Mouse (Mus musculus) neural tube, embryonic 14.5 days (tissue): ENCODE data around the gene Hs1bp3. TPM values are rescaled to one million over a fixed set of nuclear protein-coding genes. Genes with fewer than 3 reads are reported as not detected.

Experiments used
- ATAC-seq: fragments of 200-750 bp; cut with Nextera tagmentation; 2 replicates; pipeline ENCODE4 v1.8.0; 2017; ENCODE audit warnings: low read depth, mild to moderate bottlenecking, moderate TSS enrichment, moderate library complexity
- H3K27ac ChIP-seq: fragments of 300-500 bp; sonication (generic); 2 replicates; pipeline ENCODE4 v1.5.1; 2014; ENCODE audit warnings: low read depth, mild to moderate bottlenecking, control low read depth, low read length, moderate library complexity, mixed read lengths
- H3K27me3 ChIP-seq: fragments of 300-500 bp; sonication (generic); 2 replicates; pipeline ENCODE4 v1.6.1; 2014; ENCODE audit warnings: low read length; ENCODE audit not compliant: control insufficient read depth, insufficient read depth
- H3K36me3 ChIP-seq: fragments of 300-500 bp; sonication (generic); 2 replicates; pipeline ENCODE4 v1.6.1; 2014; ENCODE audit warnings: low read length, mixed read lengths; ENCODE audit not compliant: control insufficient read depth, insufficient read depth
- H3K4me1 ChIP-seq: fragments of 300-500 bp; sonication (generic); 2 replicates; pipeline ENCODE4 v1.6.1; 2014; ENCODE audit warnings: low read length; ENCODE audit not compliant: control insufficient read depth, insufficient read depth
- H3K4me2 ChIP-seq: fragments of 300-500 bp; sonication (generic); 2 replicates; pipeline ENCODE4 v1.6.1; 2014; ENCODE audit warnings: mild to moderate bottlenecking, low read depth, low read length, control low read depth
- H3K4me3 ChIP-seq: fragments of 300-500 bp; sonication (generic); 2 replicates; pipeline ENCODE4 v1.5.1; 2014; ENCODE audit warnings: low read depth, low read length, control low read depth, mixed read lengths
- H3K9ac ChIP-seq: fragments of 300-500 bp; sonication (generic); replicated peaks from 2 replicates; pipeline ENCODE4 v1.6.1; 2014; ENCODE audit warnings: low read depth, mild to moderate bottlenecking, control low read depth, low read length, mixed read lengths
- H3K9me3 ChIP-seq: fragments of 300-500 bp; sonication (generic); 2 replicates; pipeline ENCODE4 v1.6.1; 2016; ENCODE audit warnings: low read length; ENCODE audit not compliant: control insufficient read depth
- WGBS: fragments of 180-500 bp; shearing (Covaris S2); extraction: QIAGEN DNeasy Blood & Tissue Kit; methylation state at CpG from one replicate; pipeline ENCODE4 v1.1.7; 2014; 5-methylcytosine and 5-hydroxymethylcytosine counted together
- polyA plus RNA-seq: library from polyadenylated mRNA; unstranded; fragments of >200 nt; fragmentation: Nextera tagmentation; extraction: Ambion mirVana; gene quantifications from 2 replicates; pipeline ENCODE4 v1.2.1, GENCODE M21; 2014

Hs1bp3 gene
- polyA plus RNA-seq, 1 experiment from 2014 or later = 6.2 TPM

DNA sequence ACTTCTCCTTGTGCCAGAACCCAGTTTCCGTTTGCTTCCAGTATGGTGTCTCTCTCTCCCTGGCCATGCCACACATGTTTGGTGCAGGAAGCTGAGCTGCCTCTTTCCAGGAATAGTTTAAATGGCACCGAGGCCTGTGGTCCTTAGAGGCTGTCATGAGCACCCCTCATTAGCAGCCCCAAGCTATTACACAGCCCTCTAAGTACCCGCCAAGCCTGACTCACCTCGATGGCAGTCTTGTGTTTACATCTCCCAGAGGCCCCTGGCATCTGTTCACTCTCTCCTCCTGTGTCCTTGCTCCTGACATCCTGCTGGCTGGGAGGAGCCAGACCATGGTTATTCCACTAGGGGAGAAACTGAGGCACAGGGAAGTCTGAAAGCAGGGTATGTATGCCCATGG lies 25.3 kb downstream of the Hs1bp3 start:
- Histone ChIP-seq H3K36me3 (peaks cover 11% of the 10 kb centered on the region), H3K27me3 (no peaks in the 10 kb centered on the region), H3K9me3 (no peaks in the 10 kb centered on the region), H3K27ac (no peak overlapping the region), H3K9ac (no peak overlapping the region), H3K4me3 (no peak overlapping the region), H3K4me1 (0 out of 2 replicates have a peak, but pooled peaks cover 2% of the 10 kb centered on the region), H3K4me2 (no peak overlapping the region)
- WGBS = 31% methylated on average over 4 of the region's 4 CpGs
- peak; percentile 67; the same call in 1 of the 2 replicates for ATAC-seq

DNA sequence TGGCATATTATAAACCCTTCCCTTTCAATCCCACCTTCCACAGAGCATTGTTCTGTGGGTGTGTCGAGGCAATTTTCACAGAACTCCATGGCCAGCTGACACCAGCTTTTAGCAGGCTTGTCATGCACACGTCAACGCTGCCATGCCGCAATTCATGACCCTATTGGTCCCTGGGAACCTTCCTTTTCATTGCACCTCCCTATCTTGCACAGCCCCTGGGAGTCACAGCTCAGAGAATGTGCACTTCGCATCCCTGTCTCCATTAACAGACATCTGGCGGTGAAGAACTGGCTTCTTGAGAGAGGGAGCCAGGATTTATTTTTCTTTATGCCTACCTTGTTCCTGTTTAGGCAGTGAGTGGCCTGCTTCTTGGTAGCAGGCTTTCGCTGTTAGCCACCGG lies 25.7 kb downstream of the Hs1bp3 start:
- 0 out of 2 replicates have a peak, but pooled peaks cover 2% of the 10 kb centered on the region for H3K4me1 ChIP-seq
- peak; percentile 55; the same call in 1 of the 2 replicates for ATAC-seq
- H3K27me3 ChIP-seq = no peaks in the 10 kb centered on the region
- H3K9me3 ChIP-seq = no peaks in the 10 kb centered on the region
- H3K9ac ChIP-seq = no peak overlapping the region
- WGBS = 40% methylated on average over 8 of the region's 8 CpGs
- H3K4me3 ChIP-seq = no peak overlapping the region
- H3K27ac ChIP-seq = no peak overlapping the region; the same call in 1 of the 2 replicates
- H3K36me3 ChIP-seq = peaks cover 11% of the 10 kb centered on the region
- no peak overlapping the region for H3K4me2 ChIP-seq

DNA sequence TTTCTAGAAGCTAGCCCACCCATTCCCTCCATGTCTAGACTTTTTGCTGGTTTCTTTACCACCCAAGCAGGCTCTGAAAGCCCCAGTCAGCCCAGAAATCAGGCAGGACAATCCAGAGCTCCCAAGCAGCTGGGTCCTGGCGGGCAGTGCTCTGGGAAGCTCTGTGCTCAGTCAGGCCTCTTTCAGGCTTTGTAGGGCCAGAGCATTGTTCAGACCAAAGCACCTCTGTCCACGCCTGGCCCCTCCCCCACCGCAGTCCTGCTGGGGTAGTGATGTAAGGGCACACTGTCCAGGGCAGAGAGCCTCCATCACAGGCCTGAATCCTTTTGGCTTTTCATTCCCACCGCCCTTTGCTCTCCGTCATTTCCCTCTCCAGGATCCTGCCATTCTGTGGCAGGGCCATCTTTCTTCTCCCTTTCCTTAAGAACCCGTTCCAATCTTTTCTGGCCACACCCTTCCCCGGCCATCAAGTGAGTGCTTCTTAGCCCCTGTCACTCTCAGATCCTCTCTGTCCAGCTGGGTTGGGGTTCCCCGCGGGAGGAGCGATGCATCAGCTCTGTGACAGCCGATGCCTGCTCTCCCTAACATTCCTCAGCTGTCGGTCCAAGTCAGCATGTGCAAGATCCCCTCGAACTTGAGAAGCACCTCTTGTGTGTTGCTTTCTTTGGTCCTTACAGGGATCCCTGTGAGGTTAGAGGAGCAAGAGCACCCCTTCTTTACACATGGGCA lies 26.5 kb downstream of the Hs1bp3 start:
- Histone ChIP-seq H3K4me3 (no peak overlapping the region), H3K4me1 (0 out of 2 replicates have a peak, but pooled peaks cover 2% of the 10 kb centered on the region), H3K9me3 (no peaks in the 10 kb centered on the region), H3K27me3 (no peaks in the 10 kb centered on the region), H3K9ac (0 out of 2 replicates have a peak overlapping the region, but pooled peaks have one; percentile 16), H3K36me3 (peaks cover 11% of the 10 kb centered on the region), H3K4me2 (no peak overlapping the region), H3K27ac (no peak overlapping the region; the same call in 1 of the 2 replicates)
- 27% methylated on average over 13 of the region's 13 CpGs for WGBS
- no peak; the same call in 1 of the 2 replicates for ATAC-seq

DNA sequence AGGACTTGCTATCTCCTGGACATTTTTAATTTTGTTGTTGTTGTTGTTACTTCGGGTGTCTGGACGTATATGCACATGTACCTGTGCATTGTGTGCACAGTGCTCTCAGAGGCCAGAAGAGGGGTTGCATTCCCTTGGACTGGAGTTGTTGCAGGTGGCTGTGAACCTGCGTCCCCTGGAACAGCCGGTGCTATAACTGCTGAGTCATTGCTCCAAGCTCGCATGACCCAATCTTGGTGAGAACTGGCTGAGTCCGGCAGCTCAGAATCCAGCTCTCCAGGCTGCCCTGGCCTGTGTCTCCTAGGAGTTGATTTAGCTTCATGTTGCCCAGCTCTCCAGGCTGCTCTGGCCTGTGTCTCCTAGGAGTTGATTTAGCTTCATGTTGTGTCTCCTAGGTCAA lies 27.8 kb downstream of the Hs1bp3 start:
- 94% methylated on average over 6 of the region's 6 CpGs for WGBS
- ATAC-seq = no peak
- Histone ChIP-seq H3K27me3 (no peaks in the 10 kb centered on the region), H3K4me3 (no peak overlapping the region), H3K9me3 (no peaks in the 10 kb centered on the region), H3K9ac (no peak overlapping the region), H3K27ac (no peak overlapping the region), H3K4me1 (0 out of 2 replicates have a peak, but pooled peaks cover 2% of the 10 kb centered on the region), H3K36me3 (peaks cover 11% of the 10 kb centered on the region), H3K4me2 (no peak overlapping the region)

DNA sequence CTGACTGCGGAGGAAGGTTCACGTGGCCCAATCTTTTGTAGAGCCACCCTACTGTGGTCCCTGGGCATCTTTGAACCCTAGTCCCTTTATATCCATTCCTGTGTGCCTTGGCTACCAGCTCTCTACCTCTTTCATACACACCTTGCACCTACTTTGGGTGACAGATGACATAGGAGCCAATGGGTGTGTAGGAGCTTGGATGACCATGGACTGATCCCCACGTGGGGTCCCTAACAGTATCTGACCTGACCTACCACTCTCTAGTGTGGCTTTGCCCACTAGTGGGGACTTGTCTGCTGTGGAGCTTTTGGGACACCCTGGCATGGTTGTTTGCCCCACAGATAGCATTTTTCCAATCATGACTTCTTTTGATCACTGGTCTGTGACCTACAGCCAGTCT lies 30.1 kb downstream of the Hs1bp3 start:
- 97% methylated on average over 3 of the region's 3 CpGs for WGBS
- no peaks in the 10 kb centered on the region for H3K9me3 ChIP-seq
- 0 out of 2 replicates have a peak, but pooled peaks cover 5% of the 10 kb centered on the region for H3K4me1 ChIP-seq
- no peaks in the 10 kb centered on the region for H3K27me3 ChIP-seq
- no peak overlapping the region for H3K27ac ChIP-seq
- no peak overlapping the region for H3K4me2 ChIP-seq
- ATAC-seq = no peak
- H3K4me3 ChIP-seq = no peak overlapping the region
- H3K9ac ChIP-seq = no peak overlapping the region
- peaks cover 6% of the 10 kb centered on the region; the same call in 1 of the 2 replicates for H3K36me3 ChIP-seq

DNA sequence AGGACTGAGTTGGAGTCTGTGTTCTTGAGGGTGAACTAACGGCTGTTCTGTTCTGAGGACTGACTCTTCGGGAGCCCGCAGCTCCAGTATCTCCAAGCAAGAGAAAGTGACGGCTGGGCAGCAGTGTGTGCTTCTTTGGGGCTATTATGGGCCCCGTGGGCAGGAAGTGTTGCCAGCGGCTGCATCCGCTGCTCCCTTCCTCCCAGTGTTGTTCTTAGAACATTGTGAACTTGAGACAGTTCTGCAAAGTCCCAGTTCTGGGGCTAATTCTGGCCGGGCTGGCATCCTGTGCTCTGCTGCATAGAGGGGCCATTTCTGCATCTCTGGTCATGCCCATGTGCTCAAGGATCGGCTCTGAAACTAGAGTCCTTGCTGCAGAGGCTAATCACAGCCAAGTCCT lies 31.7 kb downstream of the Hs1bp3 start:
- Histone ChIP-seq H3K36me3 (peaks cover 6% of the 10 kb centered on the region; the same call in 1 of the 2 replicates), H3K4me3 (no peak overlapping the region), H3K4me2 (no peak overlapping the region), H3K4me1 (0 out of 2 replicates have a peak, but pooled peaks cover 3% of the 10 kb centered on the region), H3K9ac (no peak overlapping the region), H3K27me3 (no peaks in the 10 kb centered on the region), H3K9me3 (no peaks in the 10 kb centered on the region), H3K27ac (peak overlapping the region; percentile 40)
- no peak for ATAC-seq
- WGBS = 63% methylated on average over 9 of the region's 9 CpGs

DNA sequence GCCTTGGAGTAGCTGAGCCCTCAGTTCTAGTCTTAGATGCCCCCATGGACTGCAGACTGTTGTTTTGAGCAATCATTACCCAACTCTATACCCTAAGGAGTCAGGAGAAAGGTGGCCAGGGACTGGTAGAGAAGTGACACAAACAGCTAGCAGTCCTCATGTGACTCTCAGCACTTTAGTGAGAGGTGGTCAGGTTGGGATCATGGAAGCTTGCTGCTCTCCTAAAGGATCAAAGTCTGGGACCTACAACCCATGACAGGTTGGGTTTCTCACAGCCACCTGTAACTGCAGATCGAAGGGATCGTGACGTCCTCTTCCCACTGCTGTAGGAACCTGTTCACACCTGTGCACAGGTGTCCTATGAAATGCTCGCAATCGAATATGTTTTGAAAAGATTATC lies 32.3 kb downstream of the Hs1bp3 start:
- H3K27ac ChIP-seq = no peak overlapping the region

DNA sequence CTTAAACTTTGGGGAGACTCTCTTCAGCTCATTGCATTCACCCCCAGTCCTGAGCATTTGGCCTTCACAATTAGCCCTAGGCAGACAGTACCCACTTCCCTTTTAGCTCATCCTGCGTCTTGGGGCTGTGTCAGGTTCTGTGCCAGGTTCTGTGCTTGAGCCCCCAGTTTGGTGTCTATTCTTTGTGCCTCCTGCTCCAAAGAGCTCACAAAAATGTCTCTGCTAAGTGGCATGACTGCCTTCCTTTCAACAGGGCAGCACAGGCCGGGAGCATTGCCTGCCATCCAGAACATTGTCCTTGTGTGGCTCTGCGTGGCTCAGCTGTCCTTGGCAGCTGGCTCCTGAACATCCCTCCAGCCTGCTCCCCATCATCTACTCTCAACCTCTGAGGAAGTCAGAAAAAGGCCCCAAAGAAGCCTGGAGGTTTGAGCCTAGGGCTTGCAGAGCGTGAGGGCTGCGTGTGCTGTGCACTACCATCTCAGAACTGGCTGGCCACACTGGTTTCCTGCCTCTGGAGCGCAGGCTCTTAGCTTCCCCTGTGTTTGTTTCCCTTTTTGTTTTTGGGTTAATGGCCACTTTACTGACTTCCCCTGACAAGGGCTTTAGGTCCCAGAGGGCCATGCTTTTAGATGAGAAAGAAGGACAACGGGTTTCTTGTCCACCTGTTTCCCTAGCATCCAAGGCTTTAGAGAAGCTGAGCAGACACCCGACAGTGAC lies 34.7 kb downstream of the Hs1bp3 start:
- Histone ChIP-seq H3K4me1 (0 out of 2 replicates have a peak, but pooled peaks cover 3% of the 10 kb centered on the region), H3K9ac (no peak overlapping the region), H3K4me2 (no peak overlapping the region), H3K27me3 (no peaks in the 10 kb centered on the region), H3K9me3 (no peaks in the 10 kb centered on the region), H3K36me3 (no peaks in the 10 kb centered on the region), H3K4me3 (no peak overlapping the region), H3K27ac (no peak overlapping the region)
- no peak for ATAC-seq
- WGBS = 68% methylated on average over 8 of the region's 8 CpGs

More for the DNA sequence above, 32.3 kb downstream of the Hs1bp3 start:
- Histone ChIP-seq H3K4me2 (no peak overlapping the region), H3K4me3 (no peak overlapping the region), H3K4me1 (0 out of 2 replicates have a peak, but pooled peaks cover 3% of the 10 kb centered on the region), H3K27me3 (no peaks in the 10 kb centered on the region), H3K36me3 (peaks cover 6% of the 10 kb centered on the region; the same call in 1 of the 2 replicates), H3K9ac (no peak overlapping the region), H3K9me3 (no peaks in the 10 kb centered on the region)
- ATAC-seq = no peak
- WGBS = 99% methylated on average over 5 of the region's 5 CpGs
